Mouse (Mus musculus) megakaryocyte-erythroid progenitor cell, adult 5-6 weeks (primary cell): ENCODE measurements around the gene Tyrobp. TPM values are rescaled to one million over a fixed set of nuclear protein-coding genes. Genes with fewer than 3 reads are reported as not detected.
A peak's percentile ranks its signal among the peaks of the same experiment; 100 is the strongest.

Experiments used
- ATAC-seq: replicated peaks from 2 replicates; pipeline ENCODE4 v1.8.0; 2016; ENCODE audit warnings: mild to moderate bottlenecking, inconsistent platforms; ENCODE audit not compliant: severe bottlenecking, poor library complexity, low FRiP score, low TSS enrichment
- total RNA-seq, 2 experiments: library from RNA; stranded (forward) in 1 of 2; stranded (reverse) in 1 of 2; fragments of 200-1000, 215-1000 nt in 1 of 2; fragments of >200 nt in 1 of 2; fragmentation: Nextera tagmentation in 1 of 2; gene quantifications; 2 replicates each; pipeline ENCODE4 v1.2.3; 2014 to 2017

Tyrobp gene
- total RNA-seq, 2 experiments from 2014 or later = 26.6 TPM; not detected in 1

GRCm38 (mm10) chr7:30421890-30422435, 8.4 kb downstream of the Tyrobp start:
- ATAC-seq = peak; percentile 66

DNA sequence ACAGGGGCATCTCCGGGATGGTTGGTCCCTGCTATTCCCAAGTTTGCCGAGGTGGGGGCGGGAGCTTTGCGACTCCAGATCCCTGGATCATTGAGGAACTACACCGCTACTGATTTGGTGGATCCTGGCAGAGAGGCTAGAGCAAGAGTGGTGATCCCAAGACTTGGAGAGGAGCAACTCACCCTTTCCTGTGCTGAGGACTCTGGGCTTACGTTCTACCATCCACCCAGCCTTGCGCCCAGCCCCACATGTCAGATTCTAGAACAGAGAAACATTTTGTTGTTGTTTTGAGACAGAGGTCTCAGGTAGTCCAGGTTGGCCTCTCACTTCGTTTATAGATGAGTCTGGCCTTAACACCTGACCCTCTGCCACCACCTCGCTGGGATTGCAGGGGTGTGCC, 9.0 kb downstream of the Tyrobp start:
- no peak for ATAC-seq

DNA sequence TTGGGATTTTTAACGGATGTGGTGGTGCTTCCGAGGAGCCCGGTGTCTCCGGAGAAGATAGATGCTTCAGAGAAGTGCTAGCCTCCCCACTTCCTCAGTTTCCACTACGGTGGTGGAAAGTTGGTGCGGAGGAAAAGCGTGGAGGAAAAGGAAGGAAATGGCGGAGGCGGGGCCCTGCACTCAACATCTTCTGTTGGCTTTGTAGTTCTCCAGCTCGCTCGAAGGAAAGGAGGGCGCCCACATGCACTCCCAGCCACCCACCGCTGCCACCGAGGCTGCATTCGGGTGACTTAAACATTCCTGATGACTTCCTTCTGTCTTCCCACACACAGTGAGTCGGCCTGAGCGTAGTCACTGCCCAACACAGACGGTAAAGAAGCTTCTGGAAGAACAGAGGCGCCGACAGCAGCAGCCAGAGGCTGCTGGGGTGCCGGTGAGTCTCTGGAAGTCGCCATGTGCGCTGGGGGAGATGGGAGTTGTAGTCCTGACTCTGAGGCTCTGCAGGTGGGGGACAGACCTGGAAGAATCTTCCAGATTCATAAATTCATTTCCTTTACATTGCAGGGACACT, 9.6 kb downstream of the Tyrobp start:
- no peak for ATAC-seq

DNA sequence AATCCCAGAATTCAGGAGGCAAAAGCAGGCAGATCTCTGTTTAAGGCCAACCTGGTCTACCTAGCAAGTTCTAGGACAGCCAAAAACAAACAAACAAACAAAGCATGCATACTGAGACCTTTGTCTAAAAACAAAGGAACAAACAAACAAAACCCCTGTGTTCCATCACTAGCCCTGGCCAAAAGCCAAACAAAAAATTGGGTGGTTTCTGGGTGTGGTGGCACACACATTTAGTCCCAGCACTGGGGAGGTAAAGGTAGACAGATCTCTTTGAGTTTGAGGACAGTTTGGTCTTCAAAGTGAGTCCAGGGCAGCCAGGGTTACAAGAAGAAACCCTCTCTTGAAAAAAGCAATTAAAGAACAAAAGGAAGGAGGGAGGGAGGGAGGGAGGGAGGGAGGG, 15.8 kb downstream of the Tyrobp start:
- no peak for ATAC-seq

GRCm38 (mm10) chr7:30430191-30430590, 16.6 kb downstream of the Tyrobp start:
- no peak for ATAC-seq

GRCm38 (mm10) chr7:30431793-30432192, 18.2 kb downstream of the Tyrobp start:
- ATAC-seq = no peak

DNA sequence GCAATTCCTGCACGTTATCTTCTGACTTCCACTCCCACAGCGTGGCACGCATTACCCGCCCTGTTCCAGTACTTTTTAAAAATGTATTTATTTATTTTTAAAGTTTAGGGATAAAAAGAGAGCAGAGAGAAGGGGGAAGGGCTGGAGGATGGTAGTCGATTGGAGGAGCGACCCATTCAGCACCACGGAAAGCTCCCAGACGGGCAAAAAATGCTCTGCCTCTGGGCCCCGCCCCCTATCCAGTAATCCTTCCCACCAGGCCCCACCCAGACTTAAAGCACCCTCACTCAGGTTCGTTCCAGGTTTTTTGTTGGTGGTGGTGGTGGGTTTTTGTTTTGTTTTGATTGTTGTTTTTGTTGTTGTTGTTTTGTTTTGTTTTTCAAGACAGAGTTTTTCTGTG, 20.7 kb downstream of the Tyrobp start:
- peak; percentile 68; the same call in 1 of the 2 replicates for ATAC-seq

DNA sequence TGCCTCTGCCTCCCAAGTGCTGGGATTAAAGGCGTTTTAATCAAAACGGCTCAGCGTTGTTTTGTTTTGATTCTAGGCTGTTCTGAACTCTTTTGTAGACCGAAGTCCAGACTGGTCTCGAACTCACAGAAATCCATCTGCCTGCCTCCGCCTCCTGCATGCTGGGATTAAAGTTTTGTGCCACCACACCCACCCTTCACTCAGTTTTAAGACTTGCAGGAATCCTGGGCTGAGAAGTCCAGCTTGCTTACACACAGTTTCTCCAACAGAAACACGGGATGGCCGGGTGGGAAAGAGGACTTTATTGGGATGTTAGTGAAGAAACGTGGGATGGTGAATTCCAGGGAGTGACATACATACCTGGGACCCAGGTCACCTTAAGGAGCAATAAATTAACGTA, 21.1 kb downstream of the Tyrobp start:
- no peak for ATAC-seq

DNA sequence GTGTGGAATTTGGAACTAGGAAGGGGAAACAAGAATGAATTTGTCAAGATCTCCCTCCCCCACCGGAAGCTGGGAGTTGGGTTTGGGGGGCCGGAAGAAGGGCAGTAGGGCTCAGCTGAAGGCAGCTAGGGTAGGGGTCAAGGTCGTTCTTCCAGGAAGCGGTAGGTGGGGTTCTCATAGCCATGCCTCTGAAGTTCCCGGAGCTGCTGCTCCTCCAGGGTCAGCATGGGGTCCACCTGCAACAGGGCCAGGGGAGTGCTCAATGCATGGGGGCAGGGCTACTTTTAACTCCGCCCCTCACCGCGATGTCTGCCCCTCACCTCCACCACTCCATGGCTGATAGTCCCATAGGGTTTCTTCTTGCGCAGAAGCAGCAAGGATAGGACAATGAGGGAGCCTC, 21.6 kb downstream of the Tyrobp start:
- ATAC-seq = no peak

DNA sequence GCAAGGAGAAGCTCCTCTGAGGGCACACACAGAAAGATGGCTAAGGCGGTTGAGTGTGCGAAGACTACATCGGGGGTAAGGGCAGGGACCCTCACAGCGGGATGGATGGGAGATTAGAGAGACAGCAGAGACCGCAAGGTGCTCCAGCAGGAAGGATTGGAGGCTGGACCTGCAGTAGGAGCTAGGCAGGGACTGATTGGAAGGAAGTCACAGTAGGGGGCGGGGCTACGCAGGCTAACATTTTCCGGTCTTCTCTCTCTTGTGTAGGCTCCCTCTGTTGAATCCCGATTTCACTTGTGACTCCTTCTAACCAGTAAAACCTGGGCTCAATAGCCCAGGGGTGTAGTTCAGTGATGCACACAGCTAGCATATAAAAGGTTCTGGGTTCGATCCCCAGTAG, 23.3 kb downstream of the Tyrobp start:
- no peak; the same call in 1 of the 2 replicates for ATAC-seq

DNA sequence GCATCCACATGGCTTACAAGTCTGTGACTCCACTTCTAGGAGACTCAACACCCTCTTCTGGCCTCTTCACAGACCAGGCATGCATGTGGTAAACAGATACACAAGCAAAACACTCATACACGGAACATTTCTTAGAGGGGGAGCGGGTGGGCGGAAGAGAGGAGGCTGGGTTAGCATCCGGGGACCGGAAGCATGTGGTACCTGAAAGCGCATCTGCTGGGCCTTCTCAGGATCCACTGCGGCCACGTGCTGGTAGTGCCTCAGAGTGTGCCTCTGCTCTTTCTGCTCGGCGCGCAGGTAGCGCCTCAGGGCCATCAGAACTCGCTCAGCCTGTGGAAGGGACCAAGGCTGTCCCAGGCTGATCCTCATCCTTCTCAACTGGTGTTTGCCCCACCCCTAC, 26.2 kb downstream of the Tyrobp start:
- ATAC-seq = no peak

GRCm38 (mm10) chr7:30440697-30441096, 27.1 kb downstream of the Tyrobp start:
- ATAC-seq = peak; percentile 62

DNA sequence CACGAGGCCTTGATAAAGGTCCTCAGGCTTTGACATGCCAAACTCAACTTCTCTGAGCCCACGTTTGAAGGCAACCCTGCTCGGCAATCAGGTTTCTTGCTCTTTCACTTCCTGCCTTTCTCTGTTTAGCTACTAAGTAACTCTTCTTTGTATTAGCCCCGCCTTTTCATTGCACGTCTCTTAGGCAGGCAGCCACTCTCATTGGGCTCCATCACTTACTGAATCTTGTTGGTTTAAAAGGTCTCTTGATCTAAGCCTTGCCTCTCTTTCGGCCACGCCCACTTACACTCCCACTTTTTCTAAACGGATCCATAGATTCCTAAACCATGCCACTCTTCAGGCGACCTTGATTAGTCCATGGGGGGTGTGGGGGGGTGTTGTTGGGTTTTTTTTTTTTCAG, 30.1 kb downstream of the Tyrobp start:
- no peak for ATAC-seq

DNA sequence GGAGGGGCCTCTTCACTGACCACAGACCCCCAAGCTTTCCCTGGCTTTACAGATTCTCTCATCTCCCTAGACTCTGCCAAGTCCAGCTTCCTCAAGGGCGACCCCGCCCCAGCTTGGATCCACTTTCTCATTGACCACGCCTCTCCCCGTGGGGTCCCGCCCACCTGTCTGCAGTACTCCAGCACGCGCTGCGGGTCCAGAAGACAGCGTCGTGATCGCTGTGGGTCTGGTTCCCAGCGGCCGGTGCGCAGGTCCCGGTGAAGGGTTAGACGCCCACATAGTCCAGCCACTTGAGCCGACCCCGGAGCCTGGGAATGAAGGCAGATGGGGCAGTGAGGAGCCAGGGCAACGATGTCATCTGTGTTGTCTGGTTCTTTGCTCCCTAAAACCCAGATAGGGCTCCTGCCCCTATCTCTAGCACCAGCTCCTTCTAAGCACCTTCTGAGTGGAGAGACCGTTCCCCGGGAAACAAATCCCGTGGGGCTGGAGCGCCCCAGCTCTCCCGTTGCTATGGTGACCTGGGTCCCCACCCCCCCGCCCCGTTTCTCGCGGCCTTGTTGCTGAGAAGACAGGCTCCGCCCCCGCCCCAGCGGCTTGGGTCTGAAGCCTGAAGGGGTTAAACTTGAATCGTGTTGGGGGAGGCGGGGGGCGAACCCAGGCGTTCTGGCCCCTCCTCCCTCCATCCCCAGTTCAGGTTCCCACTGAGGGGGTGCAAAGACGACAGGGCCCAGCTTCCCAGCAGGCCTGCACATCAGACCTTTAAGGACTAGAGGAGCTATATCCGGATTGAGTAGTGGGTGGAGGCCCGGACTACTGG, 30.8 kb downstream of the Tyrobp start:
- no peak for ATAC-seq

DNA sequence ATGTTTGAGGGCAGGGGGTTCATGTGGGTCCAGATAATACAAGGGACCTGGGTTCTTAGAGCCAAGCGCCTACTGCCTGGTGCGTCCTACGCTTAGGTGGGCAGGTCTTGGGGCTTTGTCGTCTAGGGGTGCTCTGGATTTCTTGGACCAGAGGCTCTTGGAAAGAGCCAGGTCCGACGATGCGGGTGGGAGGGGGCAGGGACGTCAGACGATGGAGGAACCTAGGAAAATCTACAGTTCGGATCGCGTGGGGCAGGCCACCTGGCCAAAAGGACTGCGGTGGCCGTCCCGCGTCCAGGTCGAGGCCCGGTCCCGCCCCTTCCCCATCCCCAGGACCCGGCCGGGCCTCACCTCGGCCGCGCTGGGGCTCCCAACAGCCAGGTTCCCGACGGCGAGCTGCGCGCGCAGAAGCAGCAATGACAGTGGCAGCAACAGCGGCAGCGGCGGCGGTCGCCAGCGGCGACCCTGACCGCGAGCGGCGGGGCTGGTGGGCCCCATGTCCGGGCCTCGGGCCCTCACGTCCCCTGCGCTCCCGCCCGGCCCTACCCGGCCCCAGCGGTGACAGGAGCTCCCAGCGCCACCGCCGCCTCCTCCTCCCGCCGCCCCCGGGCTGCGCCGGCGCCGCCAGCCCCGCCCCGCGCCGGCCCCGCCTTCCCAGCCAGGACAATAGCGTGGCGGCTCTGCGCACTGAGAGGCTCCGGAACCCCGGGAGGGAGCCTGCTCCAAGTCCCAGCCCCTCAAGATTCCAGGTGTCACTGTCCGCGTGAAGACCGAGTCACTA, 31.6 kb downstream of the Tyrobp start, which contains the start of gene Aplp1:
Gene Aplp1, minus strand, starts transcription at position 565 of the 781 bp plus-strand sequence.
- ATAC-seq = peak; percentile 39

DNA sequence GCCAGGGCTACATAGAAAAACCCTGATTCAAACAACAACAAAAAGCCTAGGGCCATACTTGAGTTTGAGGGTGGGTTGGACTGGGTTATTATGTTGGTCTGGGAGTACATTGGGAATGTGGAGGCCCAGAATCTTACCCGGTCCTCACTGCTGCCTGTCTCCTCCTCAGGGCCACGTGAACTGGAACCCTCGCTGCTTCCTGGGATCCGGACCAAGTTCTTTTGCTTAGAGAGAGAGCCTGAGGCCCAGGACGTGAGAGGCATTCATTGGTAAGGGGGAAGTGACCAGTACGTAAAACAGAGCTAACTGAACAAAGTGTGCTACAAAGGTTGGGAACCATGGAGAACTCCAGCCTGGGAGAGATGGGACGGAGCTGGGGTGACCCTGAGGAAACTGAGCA, 36.7 kb downstream of the Tyrobp start:
- ATAC-seq = no peak

- ATAC-seq = no peak
Measured at GRCm38 (mm10) chr7:30453327-30453726, 39.8 kb downstream of the Tyrobp start.

DNA sequence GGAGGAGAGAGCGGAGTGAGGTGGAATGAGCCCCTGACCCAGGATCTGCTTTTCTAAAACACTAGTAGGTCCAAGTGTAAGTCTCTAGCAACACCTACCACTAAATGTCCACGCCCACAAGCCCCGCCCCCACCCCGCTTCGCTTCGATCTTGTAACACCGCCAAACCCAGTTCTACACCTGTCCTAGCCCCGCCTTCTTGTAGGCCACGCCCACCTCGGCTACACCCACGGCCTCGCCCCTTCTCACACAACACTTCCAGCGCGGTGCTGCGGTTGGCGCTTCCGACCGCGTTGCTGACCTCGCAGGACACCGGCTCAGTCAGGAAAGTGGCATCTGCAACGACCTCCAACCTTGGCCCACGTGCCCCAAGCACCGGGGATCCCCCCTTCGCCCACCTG, 40.2 kb downstream of the Tyrobp start:
- peak; percentile 50 for ATAC-seq

DNA sequence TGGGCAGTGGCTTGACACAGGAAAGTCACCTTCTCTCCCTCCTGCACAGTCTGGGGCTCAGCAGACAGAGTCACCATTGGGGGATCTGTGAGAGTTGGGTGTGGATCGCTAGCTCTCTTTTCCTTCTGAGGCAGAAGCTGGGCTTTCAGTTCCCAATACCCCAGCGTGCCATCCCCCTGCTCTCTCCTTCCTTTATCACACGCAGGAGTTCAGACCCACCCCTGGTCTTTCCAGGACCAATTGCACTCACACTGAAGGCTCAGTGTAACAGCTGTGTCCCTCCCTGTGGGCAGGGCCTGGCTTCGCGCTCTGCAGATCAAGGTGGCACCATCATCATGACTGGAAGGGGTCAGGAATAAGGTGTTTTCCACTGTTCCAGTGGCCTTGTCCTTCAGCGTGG, 40.7 kb downstream of the Tyrobp start:
- ATAC-seq = 0 out of 2 replicates have a peak, but pooled peaks have one; percentile 34

DNA sequence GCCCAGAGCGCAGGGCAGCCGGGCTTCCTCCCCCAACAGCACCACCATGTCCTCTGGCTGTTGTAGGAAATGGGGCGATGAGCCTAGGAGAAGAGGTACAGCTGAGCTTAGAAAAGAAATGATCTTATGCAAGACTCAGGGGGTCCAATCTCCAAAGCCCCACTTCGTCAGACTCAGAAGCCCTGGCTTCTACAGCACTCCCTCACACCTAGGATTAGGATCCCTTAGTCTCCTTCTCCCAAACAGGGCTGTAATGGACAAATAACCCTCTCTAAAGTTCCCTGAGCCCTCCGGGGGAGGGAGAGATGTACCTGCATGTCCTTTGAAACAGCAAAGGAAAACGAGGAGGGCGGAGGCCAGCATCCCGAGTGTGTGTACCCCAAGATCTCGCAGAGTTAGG, 42.9 kb downstream of the Tyrobp start:
- no peak for ATAC-seq
